Mouse (Mus musculus) fibroblast of lung, adult 2 months (primary cell): ENCODE measurements around the gene Arhgap24.

ENCODE experiments used
- DNase-seq: peaks from one replicate; pipeline ENCODE4 v3.0.0-alpha.2; 2011; ENCODE audit warnings: low read depth

Gene Arhgap24

DNA sequence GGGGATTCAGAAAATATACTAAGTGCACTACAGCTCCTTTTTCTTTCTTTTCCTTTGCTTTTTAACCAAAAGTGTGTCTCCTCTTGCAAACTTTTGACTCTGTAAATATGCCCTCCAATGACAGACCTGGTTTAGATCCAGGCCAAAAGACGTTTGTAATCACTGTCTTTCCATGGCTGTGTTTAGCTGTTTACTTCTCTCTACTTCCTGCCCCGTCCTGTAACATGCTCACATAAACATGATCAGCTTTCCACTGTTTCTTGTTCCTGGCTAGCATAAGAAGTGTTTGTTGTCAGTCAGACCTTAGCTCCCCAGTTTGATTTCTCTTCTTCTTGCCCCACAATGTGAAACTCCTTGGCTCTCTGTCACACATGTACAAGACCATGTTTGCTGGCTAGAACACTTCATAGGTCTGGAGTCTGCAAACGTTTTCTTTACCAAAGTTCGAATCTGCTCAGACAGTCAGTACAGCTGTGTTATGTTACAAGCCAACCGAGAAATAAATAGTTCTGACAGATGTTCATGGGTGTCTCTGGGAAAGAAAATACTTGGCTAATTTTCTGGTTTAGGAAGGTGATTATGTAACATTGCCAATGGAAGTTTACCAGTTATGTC is 189.6 kb downstream of the Arhgap24 start:
- peak; percentile 36 for DNase-seq

- DNase-seq, result no peak
These were observed 194.1 kb downstream of the Arhgap24 start for GRCm38 (mm10) chr5:102675326-102675725.

DNA sequence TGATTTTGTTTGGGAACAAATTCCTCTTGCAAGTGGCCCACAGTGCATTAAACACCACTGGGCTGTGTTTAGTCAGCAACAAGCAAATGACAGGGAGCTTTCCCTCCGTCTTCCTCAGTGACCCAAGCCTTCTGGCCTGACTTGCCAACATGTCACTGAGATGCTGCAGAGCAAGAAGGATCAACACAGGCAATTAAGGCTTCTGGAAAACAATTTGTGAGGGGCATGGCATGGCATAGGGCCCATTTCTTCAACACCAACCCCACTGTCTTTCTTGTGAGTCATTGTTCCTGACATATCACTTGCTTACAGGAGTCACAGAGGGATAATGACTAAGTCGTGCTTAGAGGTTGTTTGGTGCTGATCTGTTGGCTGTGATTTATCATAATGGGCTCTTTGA is 196.0 kb downstream of the Arhgap24 start:
- DNase-seq, result no peak

GRCm38 (mm10) chr5:102687673-102688072 is 206.5 kb downstream of the Arhgap24 start:
- DNase-seq, result no peak

- no peak for DNase-seq
These were observed 211.3 kb downstream of the Arhgap24 start for GRCm38 (mm10) chr5:102692487-102692886.

DNA sequence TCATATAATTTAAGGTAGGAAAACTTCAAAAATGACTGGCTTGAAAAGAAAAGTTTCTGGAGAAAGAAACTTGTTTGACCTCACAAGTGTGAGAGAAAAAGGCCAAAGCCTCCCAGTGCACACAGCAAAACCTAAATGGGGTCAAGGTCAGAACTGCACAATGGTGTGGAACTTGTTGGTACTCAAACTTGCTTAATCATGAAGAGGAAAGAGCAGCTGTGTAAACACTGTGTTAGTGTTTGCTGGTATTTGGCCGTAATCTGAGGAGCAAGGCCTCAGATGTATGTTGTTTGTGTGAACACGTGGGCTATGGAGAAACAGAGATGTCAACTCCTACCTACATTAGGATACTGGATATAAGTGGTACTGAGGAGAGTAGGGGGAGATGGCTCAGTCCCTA is 212.0 kb downstream of the Arhgap24 start:
- no peak for DNase-seq

DNA sequence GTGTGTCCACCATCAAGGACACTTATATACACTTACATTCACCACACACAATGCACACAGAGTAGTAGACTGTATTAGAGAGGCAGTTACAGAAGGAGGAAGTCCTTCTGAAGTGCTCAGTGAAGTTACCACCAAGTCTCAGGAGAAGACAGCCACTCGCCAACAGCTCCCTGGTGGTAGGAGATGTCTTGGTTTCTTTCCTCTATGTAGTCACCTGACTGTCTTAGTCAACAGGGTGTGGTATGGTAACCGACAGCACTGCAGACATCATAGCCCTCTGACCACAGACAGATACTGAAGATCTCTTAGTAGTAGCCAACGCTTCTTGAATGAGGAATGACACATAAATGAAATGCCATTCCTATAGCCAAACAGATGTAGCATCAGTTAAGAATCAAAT is 212.7 kb downstream of the Arhgap24 start:
- DNase-seq, result no peak

GRCm38 (mm10) chr5:102697784-102698183 is 216.6 kb downstream of the Arhgap24 start:
- no peak for DNase-seq

DNA sequence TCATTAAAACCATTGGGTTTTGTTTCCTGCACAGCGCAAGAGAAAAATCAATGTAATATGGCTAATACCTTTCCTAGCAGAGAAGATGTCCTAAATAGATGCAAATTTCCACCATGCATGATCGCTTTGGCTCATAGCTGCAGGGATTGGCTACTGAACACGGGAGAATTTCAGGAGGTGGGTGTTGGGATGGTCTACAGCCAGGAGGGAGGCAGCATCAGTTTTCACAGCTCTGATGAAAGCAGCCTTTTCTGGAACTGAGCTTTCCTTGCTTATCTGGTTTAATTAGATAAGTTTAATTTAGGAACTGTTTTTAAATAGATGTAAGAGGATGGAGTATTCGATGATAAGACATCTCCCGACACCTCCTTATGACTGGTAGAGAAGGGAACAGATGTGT is 217.2 kb downstream of the Arhgap24 start:
- no peak for DNase-seq

DNA sequence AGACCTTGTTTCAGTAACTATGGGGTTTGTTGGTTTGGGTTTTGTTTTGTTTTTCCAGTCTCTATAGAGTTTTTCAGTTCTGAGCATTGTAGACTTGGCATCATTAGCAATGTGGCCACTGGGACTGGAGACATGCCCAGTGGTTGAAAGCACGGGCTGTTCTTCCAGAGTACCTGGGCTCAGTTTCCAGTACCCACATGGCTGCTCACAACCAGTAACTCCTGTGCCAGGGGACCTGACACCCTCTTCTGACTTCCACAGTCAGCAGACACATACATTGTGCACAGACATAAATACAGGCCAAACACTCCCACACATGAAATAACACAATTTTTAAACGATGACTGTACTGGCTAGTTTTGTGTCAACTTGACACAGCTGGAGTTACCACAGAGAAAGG is 217.7 kb downstream of the Arhgap24 start:
- peak; percentile 94 for DNase-seq

GRCm38 (mm10) chr5:102702581-102702980 is 221.4 kb downstream of the Arhgap24 start:
- no peak for DNase-seq

DNA sequence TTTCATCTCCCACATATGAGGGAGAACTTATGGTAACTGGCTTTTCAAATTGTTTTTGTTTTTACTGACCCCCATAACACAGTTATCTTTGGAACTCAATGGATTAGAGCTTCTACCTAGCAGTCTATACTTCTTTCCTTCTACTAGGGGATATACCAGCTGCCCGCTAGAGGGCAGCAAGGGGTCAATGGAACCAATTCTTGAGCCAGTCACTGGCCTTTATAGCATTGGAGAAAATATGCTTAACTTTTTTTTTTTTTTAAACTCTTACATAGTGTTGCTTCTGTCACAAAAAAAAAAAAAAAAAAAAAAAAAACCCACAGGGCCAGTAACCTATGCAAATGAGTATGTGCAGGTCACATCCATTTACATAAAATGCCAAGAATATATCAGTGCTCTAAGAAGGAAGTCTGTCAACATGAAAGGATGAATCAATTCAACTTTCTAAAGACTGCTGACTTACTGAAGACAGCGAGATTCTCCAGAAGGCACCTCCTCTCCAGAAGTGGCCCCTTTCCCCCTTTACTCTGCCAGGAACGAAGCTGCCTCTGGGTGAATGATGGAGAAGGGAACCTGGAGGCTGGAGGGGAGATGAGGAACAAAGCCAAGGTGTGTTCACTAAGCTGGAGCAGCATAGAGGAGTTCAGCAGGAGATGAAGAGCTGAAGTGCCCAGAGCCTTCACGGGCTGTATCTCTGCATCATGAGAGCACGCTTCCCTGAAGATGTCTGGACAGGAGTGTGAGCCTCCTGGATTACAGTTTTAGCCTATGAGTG is 222.3 kb downstream of the Arhgap24 start:
- DNase-seq, result no peak

- no peak for DNase-seq
These were observed 224.0 kb downstream of the Arhgap24 start for GRCm38 (mm10) chr5:102705170-102705569.

DNA sequence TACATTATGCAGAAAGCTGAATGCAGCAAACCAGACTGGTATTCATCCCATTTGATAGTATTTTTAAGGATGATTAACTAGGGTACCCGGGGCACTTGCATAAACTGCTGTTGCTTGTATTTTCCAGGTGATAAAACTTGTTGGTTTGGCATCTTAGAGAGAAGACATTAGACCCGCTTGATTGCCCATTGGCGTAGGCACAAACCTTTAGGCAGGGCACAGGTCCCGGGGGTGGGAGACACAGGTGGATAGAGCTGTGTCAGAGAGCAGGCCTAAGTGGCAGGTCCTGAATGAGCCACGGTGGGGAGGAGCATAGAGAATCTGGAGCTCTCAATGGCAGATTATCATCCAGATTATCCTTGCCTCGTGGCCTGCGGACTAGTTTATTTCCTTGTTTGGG is 229.1 kb downstream of the Arhgap24 start:
- DNase-seq, result no peak

DNA sequence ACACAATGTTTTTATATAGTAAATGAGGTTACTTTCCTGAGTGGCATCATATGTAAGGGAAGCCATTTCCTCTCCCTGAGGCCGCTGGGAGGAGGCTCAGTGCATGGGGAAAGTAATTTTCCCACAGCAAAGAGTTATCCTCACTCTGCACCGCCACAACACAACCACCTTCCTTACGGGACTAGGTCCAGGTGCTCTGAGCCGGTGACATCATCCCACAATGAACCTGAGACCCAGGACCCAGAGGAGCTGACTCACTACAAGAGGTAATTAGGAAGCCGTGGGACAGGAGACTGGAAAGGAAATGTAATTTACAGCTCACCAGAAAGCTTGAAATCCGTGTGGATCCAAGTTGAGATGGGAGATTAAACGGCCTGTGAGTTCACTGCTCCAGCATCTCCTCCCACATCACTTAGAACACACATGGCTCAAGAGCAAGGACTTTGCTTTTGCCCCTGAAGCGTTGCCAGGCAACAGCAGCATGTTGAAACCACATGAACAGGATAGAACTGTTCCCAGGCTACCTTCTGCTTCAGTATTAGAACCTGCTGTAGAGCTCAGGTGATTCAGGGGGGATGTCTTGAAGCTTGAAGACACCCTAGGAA is 238.3 kb downstream of the Arhgap24 start:
- peak; percentile 66 for DNase-seq

DNA sequence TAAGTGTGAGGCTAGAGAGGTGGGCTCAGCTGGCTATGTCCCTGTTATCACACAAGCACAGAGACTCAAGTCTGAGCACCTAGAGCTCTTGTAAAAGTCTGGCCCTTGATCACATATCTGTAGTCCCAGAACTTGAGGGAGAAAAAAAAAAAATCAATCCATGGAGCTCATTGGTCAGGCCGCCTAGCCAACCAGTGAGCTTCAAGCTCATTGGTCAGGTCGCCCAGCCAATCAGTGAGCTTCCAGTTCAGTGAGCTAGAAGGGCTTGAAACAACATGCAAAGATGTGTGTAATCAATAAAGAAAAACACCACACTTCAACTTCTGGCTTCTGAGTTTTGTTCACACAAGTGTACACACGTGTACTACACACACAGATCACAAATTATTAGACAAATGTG is 242.4 kb downstream of the Arhgap24 start:
- no peak for DNase-seq

GRCm38 (mm10) chr5:102724813-102725348 is 243.7 kb downstream of the Arhgap24 start:
- no peak for DNase-seq

GRCm38 (mm10) chr5:102725365-102725764 is 244.2 kb downstream of the Arhgap24 start:
- no peak for DNase-seq

DNA sequence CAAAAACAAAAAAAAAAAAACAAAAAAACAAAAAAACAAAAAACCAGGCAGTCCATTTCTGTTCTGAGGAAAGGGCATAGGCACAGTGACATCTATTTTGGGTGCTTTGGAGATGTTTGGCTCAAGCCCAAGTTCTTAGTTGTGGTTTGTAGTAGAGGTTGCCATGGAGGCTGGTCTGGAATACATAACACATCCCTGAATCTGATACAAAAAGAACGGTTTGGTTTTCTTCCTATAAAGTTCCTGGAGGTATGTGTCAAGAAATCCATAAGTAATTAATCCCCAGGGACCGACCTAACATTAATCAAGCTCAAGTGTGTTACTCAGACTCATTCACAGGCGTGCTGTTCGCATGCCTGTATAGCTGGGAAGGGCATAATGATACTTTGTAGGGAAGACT is 245.8 kb downstream of the Arhgap24 start:
- no peak for DNase-seq

GRCm38 (mm10) chr5:102728531-102728930 is 247.3 kb downstream of the Arhgap24 start:
- DNase-seq, result no peak

GRCm38 (mm10) chr5:102729476-102729875 is 248.3 kb downstream of the Arhgap24 start:
- DNase-seq, result no peak

GRCm38 (mm10) chr5:102736131-102736530 is 254.9 kb downstream of the Arhgap24 start:
- peak; percentile 54 for DNase-seq
